Mouse (Mus musculus): ENCODE measurements around the gene Il21. TPM values are rescaled to one million over a fixed set of nuclear protein-coding genes. Genes with fewer than 3 reads are reported as not detected.

Gene Il21
- total and polyA plus RNA-seq, 3 experiments, result not detected

GRCm38 (mm10) chr3:37203984-37204428 lies 28.4 kb downstream of the Il21 start:
- Histone ChIP-seq H3K79me2 (replicated peaks; ENCODE audit: control insufficient read depth, extremely low read depth, insufficient read depth, poor library complexity, severe bottlenecking) (no peaks in the 10 kb centered on the region), H3K9me3 (replicated peaks; ENCODE audit: low read length) (no peaks in the 10 kb centered on the region), H3K4me2 (ENCODE audit: insufficient read depth, low read depth, poor library complexity, severe bottlenecking) (peak overlapping the region; percentile 90), H3K4me1 (ENCODE audit: control insufficient read depth in 1 of 2, insufficient read depth in 2 of 2) (0 out of 4 replicates have a peak, but pooled peaks cover 0 to 2% of the 10 kb centered on the region in 2 experiments), H3K9ac (ENCODE audit: insufficient read depth, low read depth) (peak overlapping the region; percentile 27), H3K27me3 (replicated peaks) (no peaks in the 10 kb centered on the region), H3K36me3 (replicated peaks in 1 of 2; ENCODE audit: control insufficient read depth in 1 of 2, insufficient read depth in 1 of 2, low read length in 1 of 2) (no peaks in the 10 kb centered on the region), H3K27ac (ENCODE audit: insufficient read depth, low read depth) (no peak overlapping the region), H3K4me3 (replicated peaks in 1 of 3; ENCODE audit: low read depth in 2 of 3, low read length in 2 of 3, poor library complexity in 1 of 3) (peak overlapping the region; percentile 46 to 63 (median 57))
- dilution Hi-C loops (cut with MboI; ENCODE audit: extremely low pct_ligation_motif_present, extremely low pct_unique_long_range_greater_than_20kb, low sequenced_read_pairs) (no loop called here), in situ Hi-C loops (cut with MboI; ENCODE audit: low pct_ligation_motif_present, low pct_unique_long_range_greater_than_20kb, low sequenced_read_pairs) (loop anchor here (5.0 to 10.0 kb wide), 2 partner anchors 122 to 559 kb away; no protein-coding TSS in a partner anchor)
- TF ChIP-seq ZMIZ1 (IDR thresholded peaks at IDR 0.05; ENCODE audit: low read depth, low read length) (no peak), ZNF384 (IDR thresholded peaks at IDR 0.05; ENCODE audit: low read depth, low read length) (no peak), CHD2 (IDR thresholded peaks at IDR 0.05; ENCODE audit: low read length) (no peak), MAX (IDR thresholded peaks at IDR 0.05; ENCODE audit: low read length) (no peak; the same call in 1 of the 2 replicates), MAFK (IDR thresholded peaks at IDR 0.05; ENCODE audit: insufficient replicate concordance, low read length) (no peak), MYC (IDR thresholded peaks at IDR 0.05; ENCODE audit: low read depth, low read length) (no peak), MXI1 (IDR thresholded peaks at IDR 0.05; ENCODE audit: low read depth, low read length) (0 out of 2 replicates have a peak, but pooled peaks have one; percentile 14), RAD21 (IDR thresholded peaks at IDR 0.05; ENCODE audit: low read depth, low read length) (peak; percentile 90), TBP (conservative IDR thresholded peaks at IDR 0.05; ENCODE audit: low read depth, low read length) (0 out of 2 replicates have a peak, but pooled peaks have one; percentile 41), NRF1 (IDR thresholded peaks at IDR 0.05; ENCODE audit: low read depth, low read length) (no peak), ZC3H11A (IDR thresholded peaks at IDR 0.05; ENCODE audit: low read depth, low read length) (0 out of 2 replicates have a peak, but pooled peaks have one; percentile 24), BHLHE40 (IDR thresholded peaks at IDR 0.05; ENCODE audit: low read depth, low read length) (no peak), ELF1 (IDR thresholded peaks at IDR 0.05; ENCODE audit: low read depth, low read length) (peak; percentile 77), NELFE (IDR thresholded peaks at IDR 0.05; ENCODE audit: low read depth, low read length) (no peak; the same call in 1 of the 2 replicates), POLR2AphosphoS2 (IDR thresholded peaks at IDR 0.05; ENCODE audit: low read depth, low read length) (no peak), CTCF (conservative IDR thresholded peaks at IDR 0.05 in 1 of 2, IDR thresholded peaks at IDR 0.05 in 1 of 2; ENCODE audit: low read depth in 2 of 2, low read length in 2 of 2) (peak; percentile 76 to 91), MEF2A (IDR thresholded peaks at IDR 0.05; ENCODE audit: borderline replicate concordance, low read depth, low read length) (no peak), RCOR1 (conservative IDR thresholded peaks at IDR 0.05; ENCODE audit: low read depth, low read length) (no peak), SMC3 (IDR thresholded peaks at IDR 0.05; ENCODE audit: low read depth, low read length) (peak; percentile 86), KAT2A (IDR thresholded peaks at IDR 0.05; ENCODE audit: insufficient replicate concordance, low read length) (no peak), CHD1 (IDR thresholded peaks at IDR 0.05; ENCODE audit: low read depth, low read length) (no peak), USF2 (conservative IDR thresholded peaks at IDR 0.05; ENCODE audit: low read depth, low read length) (no peak), IRF4 (IDR thresholded peaks at IDR 0.05; ENCODE audit: low read depth, low read length) (no peak), E2F4 (IDR thresholded peaks at IDR 0.05; ENCODE audit: insufficient replicate concordance, low read depth, low read length) (no peak), TCF12 (IDR thresholded peaks at IDR 0.05; ENCODE audit: low read depth, low read length) (no peak), SIN3A (IDR thresholded peaks at IDR 0.05; ENCODE audit: low read length) (peak; percentile 13), EP300 (IDR thresholded peaks at IDR 0.05; ENCODE audit: low read length) (0 out of 2 replicates have a peak, but pooled peaks have one; percentile 11), JUND (conservative IDR thresholded peaks at IDR 0.05; ENCODE audit: low read depth, low read length) (0 out of 2 replicates have a peak, but pooled peaks have one; percentile 8), UBTF (IDR thresholded peaks at IDR 0.05; ENCODE audit: low read depth, low read length) (no peak), USF1 (IDR thresholded peaks at IDR 0.05; ENCODE audit: low read depth, low read length) (no peak), ETS1 (conservative IDR thresholded peaks at IDR 0.05; ENCODE audit: low read depth, low read length) (no peak), HCFC1 (IDR thresholded peaks at IDR 0.05; ENCODE audit: low read depth, low read length) (0 out of 2 replicates have a peak, but pooled peaks have one; percentile 20), GABPA (IDR thresholded peaks at IDR 0.05; ENCODE audit: insufficient replicate concordance, low read depth, low read length) (no peak), POLR2A (IDR thresholded peaks at IDR 0.05; ENCODE audit: low read depth, low read length) (0 out of 2 replicates have a peak, but pooled peaks have one; percentile 36), JUN (IDR thresholded peaks at IDR 0.05; ENCODE audit: insufficient read depth, low read depth, low read length) (no peak), PAX5 (IDR thresholded peaks at IDR 0.05; ENCODE audit: low read length) (no peak), MAZ (IDR thresholded peaks at IDR 0.05; ENCODE audit: low read depth, low read length) (no peak), ZKSCAN1 (IDR thresholded peaks at IDR 0.05; ENCODE audit: borderline replicate concordance, low read depth, low read length) (no peak)
- DNase-seq (ENCODE audit: extremely low read depth), result peak; percentile 93
